Mouse (Mus musculus) C2C12 (cell line): ENCODE results near the gene Aak1. TPM values are rescaled to one million over a fixed set of nuclear protein-coding genes. Genes with fewer than 3 reads are reported as not detected.

Experiments used
- H3K27me3 ChIP-seq: one replicate; pipeline ENCODE4 v1.6.1; 2011; ENCODE audit not compliant: control insufficient read depth, insufficient read depth, insufficient read length
- H3K36me3 ChIP-seq: one replicate; pipeline ENCODE4 v1.6.1; 2011; ENCODE audit not compliant: control insufficient read depth, insufficient read depth
- H3K4me3 ChIP-seq: one replicate; pipeline ENCODE4 v1.5.1; 2011; ENCODE audit warnings: mild to moderate bottlenecking, control low read depth; ENCODE audit not compliant: poor library complexity, insufficient read depth, severe bottlenecking
- H3K79me2 ChIP-seq: one replicate; pipeline ENCODE4 v1.6.1; 2011; ENCODE audit not compliant: control insufficient read depth, insufficient read depth
- H3K79me3 ChIP-seq: one replicate; pipeline ENCODE4 v1.6.1; 2011; ENCODE audit warnings: low read depth, control low read depth
- H3ac ChIP-seq: one replicate; pipeline ENCODE3; 2011; ENCODE audit warnings: low read depth; ENCODE audit not compliant: control insufficient read depth, insufficient read length
- CEBPB ChIP-seq: IDR thresholded peaks from one replicate; pipeline ENCODE4 v1.6.1; 2011; ENCODE audit warnings: low read depth, mild to moderate bottlenecking, control low read depth, moderate library complexity
- CTCF ChIP-seq: IDR thresholded peaks from one replicate; pipeline ENCODE4 v1.5.1; 2011; ENCODE audit not compliant: control insufficient read depth, insufficient read depth, insufficient read length
- FOSL1 ChIP-seq: IDR thresholded peaks from one replicate; pipeline ENCODE4 v1.8.0; 2011; ENCODE audit warnings: mild to moderate bottlenecking, low read length; ENCODE audit not compliant: poor library complexity, insufficient read depth, severe bottlenecking
- MAX ChIP-seq: IDR thresholded peaks from one replicate; pipeline ENCODE4 v1.6.1; 2011; ENCODE audit warnings: mild to moderate bottlenecking, control low read depth
- MYOD1 ChIP-seq: IDR thresholded peaks from one replicate; pipeline ENCODE4 v1.6.1; 2011; ENCODE audit warnings: low read depth; ENCODE audit not compliant: control insufficient read depth, insufficient read length
- MYOG ChIP-seq: IDR thresholded peaks from one replicate; pipeline ENCODE4 v1.6.1; 2011; ENCODE audit not compliant: control insufficient read depth, insufficient read length; ENCODE audit errors: extremely low read depth
- USF1 ChIP-seq: IDR thresholded peaks from one replicate; pipeline ENCODE4 v1.6.1; 2011; ENCODE audit warnings: low read depth, mild to moderate bottlenecking, control low read depth, moderate library complexity
- polyA plus RNA-seq: library from polyadenylated mRNA; unstranded; fragments of >200 nt; fragmentation: generic; extraction: Trizol; gene quantifications from one replicate; pipeline ENCODE4 v1.2.1, GENCODE M21; 2012; ENCODE audit warnings: missing spikeins

Gene Aak1
- polyA plus RNA-seq, 1 experiment, result 12.8 TPM

DNA sequence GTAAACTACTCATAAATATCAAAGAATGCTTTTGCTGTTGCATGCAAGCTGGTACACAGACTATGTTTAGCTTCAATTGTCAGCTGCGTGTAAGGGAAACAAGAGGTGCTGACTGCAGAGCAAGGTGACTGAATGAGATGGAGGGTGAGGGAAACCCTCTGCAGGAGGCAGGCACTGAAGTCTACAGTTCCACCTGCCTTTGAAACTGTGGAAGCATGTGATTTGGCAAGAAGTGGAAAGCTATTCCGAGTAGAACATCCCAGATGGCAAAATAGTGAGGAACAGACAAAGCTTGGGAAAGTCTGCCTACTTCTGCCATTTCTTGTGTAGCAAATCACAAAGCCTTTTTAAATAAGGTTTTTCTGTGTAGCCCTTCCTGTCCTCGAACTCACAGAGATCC lies 106.4 kb downstream of the Aak1 start:
- Histone ChIP-seq H3K79me3 (no peaks in the 10 kb centered on the region), H3K36me3 (peaks cover 17% of the 10 kb centered on the region), H3ac (no peak overlapping the region), H3K4me3 (no peak overlapping the region), H3K27me3 (no peaks in the 10 kb centered on the region), H3K79me2 (no peaks in the 10 kb centered on the region)
- TF ChIP-seq MYOG (no peak), CEBPB (no peak), USF1 (no peak), MAX (no peak), CTCF (no peak), MYOD1 (no peak), FOSL1 (no peak)

DNA sequence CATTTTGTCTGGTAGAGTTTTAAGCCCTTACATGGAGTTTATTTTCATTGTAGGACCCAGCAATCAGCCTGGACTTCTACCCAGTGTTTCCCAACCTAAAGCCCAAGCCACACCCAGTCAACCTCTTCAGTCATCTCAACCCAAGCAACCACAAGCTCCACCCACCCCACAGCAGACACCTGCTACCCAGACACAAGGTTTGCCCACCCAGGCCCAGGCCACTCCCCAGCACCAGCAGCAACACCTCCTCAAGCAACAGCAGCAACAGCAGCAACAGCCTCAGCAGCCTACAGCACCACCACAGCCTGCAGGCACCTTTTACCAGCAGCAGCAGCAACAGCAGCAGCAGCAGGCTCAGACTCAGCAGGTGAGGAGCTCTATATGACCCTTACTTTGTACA lies 106.9 kb downstream of the Aak1 start:
- no peak for TF ChIP-seq MAX
- no peak for TF ChIP-seq USF1
- TF ChIP-seq FOSL1, result no peak
- TF ChIP-seq MYOD1, result no peak
- TF ChIP-seq MYOG, result no peak
- TF ChIP-seq CTCF, result no peak
- TF ChIP-seq CEBPB, result no peak
- H3K79me3 ChIP-seq, result no peaks in the 10 kb centered on the region
- H3ac ChIP-seq, result no peak overlapping the region
- peaks cover 21% of the 10 kb centered on the region for H3K36me3 ChIP-seq
- H3K27me3 ChIP-seq, result no peaks in the 10 kb centered on the region
- H3K79me2 ChIP-seq, result no peaks in the 10 kb centered on the region
- no peak overlapping the region for H3K4me3 ChIP-seq

- H3K79me2 ChIP-seq, result no peaks in the 10 kb centered on the region
- H3K36me3 ChIP-seq, result peaks cover 36% of the 10 kb centered on the region
- no peak overlapping the region for H3K4me3 ChIP-seq
- TF ChIP-seq USF1 (no peak), MYOD1 (no peak), MAX (no peak), CEBPB (no peak), FOSL1 (no peak), CTCF (no peak), MYOG (no peak)
- no peaks in the 10 kb centered on the region for H3K79me3 ChIP-seq
- no peaks in the 10 kb centered on the region for H3K27me3 ChIP-seq
- no peak overlapping the region for H3ac ChIP-seq
Observed at GRCm38 (mm10) chr6:86959006-86959405, 109.7 kb downstream of the Aak1 start.

- Histone ChIP-seq H3K79me2 (no peaks in the 10 kb centered on the region), H3K36me3 (peaks cover 69% of the 10 kb centered on the region), H3K79me3 (no peaks in the 10 kb centered on the region), H3K4me3 (no peak overlapping the region), H3ac (no peak overlapping the region), H3K27me3 (no peaks in the 10 kb centered on the region)
- TF ChIP-seq CTCF (no peak), FOSL1 (no peak), USF1 (no peak), CEBPB (no peak), MAX (no peak), MYOD1 (no peak), MYOG (no peak)
Observed at GRCm38 (mm10) chr6:86963987-86964685, 114.8 kb downstream of the Aak1 start.

GRCm38 (mm10) chr6:86967166-86967565 lies 117.8 kb downstream of the Aak1 start:
- Histone ChIP-seq H3K79me2 (no peaks in the 10 kb centered on the region), H3K36me3 (peaks cover 53% of the 10 kb centered on the region)
- TF ChIP-seq MYOD1 (no peak), CEBPB (no peak), CTCF (no peak), MAX (no peak), MYOG (no peak), FOSL1 (no peak), USF1 (no peak)

GRCm38 (mm10) chr6:86973956-86974355 lies 124.6 kb downstream of the Aak1 start:
- Histone ChIP-seq H3K4me3 (no peak overlapping the region), H3K79me2 (no peaks in the 10 kb centered on the region), H3K79me3 (no peaks in the 10 kb centered on the region), H3ac (no peak overlapping the region), H3K36me3 (peaks cover 14% of the 10 kb centered on the region), H3K27me3 (no peaks in the 10 kb centered on the region)
- no peak for TF ChIP-seq USF1
- no peak for TF ChIP-seq MAX
- no peak for TF ChIP-seq CTCF
- TF ChIP-seq FOSL1, result no peak
- no peak for TF ChIP-seq MYOG
- TF ChIP-seq CEBPB, result no peak
- TF ChIP-seq MYOD1, result no peak

More at GRCm38 (mm10) chr6:86967166-86967565, 117.8 kb downstream of the Aak1 start:
- no peaks in the 10 kb centered on the region for H3K79me3 ChIP-seq
- H3K27me3 ChIP-seq, result no peaks in the 10 kb centered on the region
- H3ac ChIP-seq, result no peak overlapping the region
- H3K4me3 ChIP-seq, result no peak overlapping the region
